8 mouse cellular contexts compared by ENCODE assay signal in genomic region chr1:191662178-191662898, GRCm38 (mm10). TPM values are rescaled to one million over a fixed set of nuclear protein-coding genes. Genes with fewer than 3 reads are reported as not detected.
A peak's percentile ranks its signal among the peaks of the same experiment; 100 is the strongest.
DNase-seq lines count a peak whose midpoint lies in the region; ATAC-seq and TF ChIP-seq lines count a peak whose summit lies in the region.

No protein-coding gene starts in this region.

- H3K36me3 ChIP-seq in liver, adult 2 months (ENCODE audit: control insufficient read depth, insufficient read depth, low read length): no peaks in the 10 kb centered on the region
- H3K36me3 ChIP-seq in forebrain, embryonic 13.5 days (ENCODE audit: poor library complexity, severe bottlenecking): no peaks in the 10 kb centered on the region
- H3K36me3 ChIP-seq in hindbrain, embryonic 16.5 days (ENCODE audit: control insufficient read depth, insufficient read depth, low read length): no peaks in the 10 kb centered on the region

- no peaks in the 10 kb centered on the region for H3K27me3 ChIP-seq in liver, adult 2 months (ENCODE audit: control insufficient read depth, insufficient read depth, low read length)
- no peaks in the 10 kb centered on the region for H3K27me3 ChIP-seq in forebrain, embryonic 13.5 days
- no peaks in the 10 kb centered on the region for H3K27me3 ChIP-seq in hindbrain, embryonic 16.5 days (replicated peaks; ENCODE audit: control insufficient read depth, insufficient read depth, low read length)

- no peak overlapping the region for H3K4me2 ChIP-seq in forebrain, embryonic 13.5 days
- H3K4me2 ChIP-seq in hindbrain, embryonic 16.5 days (ENCODE audit: low read length): no peak overlapping the region

- no peak for DNase-seq in liver, adult 2 months (ENCODE audit: extremely low read depth, low read depth, low spot score)
- DNase-seq in liver: no peak
- DNase-seq in adrenal gland, postnatal 36 days: peak; percentile 77 to 79
- DNase-seq in right cerebral cortex, adult 2 months (ENCODE audit: low spot score in 2 of 2): peak; percentile 45 to 65
- no peak for DNase-seq in cerebellum, postnatal 10 days

- no peak overlapping the region for H3K9ac ChIP-seq in liver, adult 2 months (ENCODE audit: low read depth, low read length)
- no peak overlapping the region for H3K9ac ChIP-seq in forebrain, embryonic 13.5 days
- no peak overlapping the region for H3K9ac ChIP-seq in hindbrain, embryonic 16.5 days (ENCODE audit: low read depth, low read length)

- H3K79me2 ChIP-seq in liver, adult 2 months (ENCODE audit: control insufficient read depth, insufficient read depth, low read length): no peaks in the 10 kb centered on the region

- H3K9me3 ChIP-seq in forebrain, embryonic 13.5 days (replicated peaks): no peaks in the 10 kb centered on the region
- H3K9me3 ChIP-seq in hindbrain, embryonic 16.5 days (ENCODE audit: control insufficient read depth, low read length): no peaks in the 10 kb centered on the region

- 0 out of 2 replicates have a peak overlapping the region, but pooled peaks have one; percentile 27 for H3K27ac ChIP-seq in liver, adult 2 months (replicated peaks; ENCODE audit: insufficient read depth, low read depth, low read length)
- no peak overlapping the region for H3K27ac ChIP-seq in forebrain, embryonic 13.5 days
- H3K27ac ChIP-seq in hindbrain, embryonic 16.5 days (ENCODE audit: low read depth, low read length): no peak overlapping the region

- no peak for TF ChIP-seq CTCF in liver, adult 2 months (IDR thresholded peaks at IDR 0.05; ENCODE audit: low read depth, low read length)

- no peak for TF ChIP-seq POLR2A in liver, adult 2 months (IDR thresholded peaks at IDR 0.05; ENCODE audit: extremely low read depth, insufficient read depth, low read length)

- peak; percentile 46 for ATAC-seq in inflammation-experienced regulatory T-cells, adult 6 months
- ATAC-seq in forebrain, embryonic 13.5 days: no peak
- ATAC-seq in hindbrain, embryonic 16.5 days: no peak

- H3K4me1 ChIP-seq in liver, adult 2 months (ENCODE audit: control insufficient read depth, insufficient read depth, low read length): peaks cover 5% of the 10 kb centered on the region; the same call in 1 of the 2 replicates
- no peaks in the 10 kb centered on the region for H3K4me1 ChIP-seq in forebrain, embryonic 13.5 days
- no peaks in the 10 kb centered on the region for H3K4me1 ChIP-seq in hindbrain, embryonic 16.5 days (ENCODE audit: control insufficient read depth, insufficient read depth, low read depth, low read length)

- 74% methylated on average over 9 of the region's 9 CpGs for WGBS in liver, adult 2 months
- 71% methylated on average over 9 of the region's 9 CpGs for WGBS in forebrain, embryonic 13.5 days
- 80% methylated on average over 9 of the region's 9 CpGs for WGBS in hindbrain, embryonic 16.5 days

- H3K4me3 ChIP-seq in liver, adult 2 months (ENCODE audit: insufficient read depth, low read depth, low read length): no peak overlapping the region
- H3K4me3 ChIP-seq in forebrain, embryonic 13.5 days: no peak overlapping the region
- no peak overlapping the region for H3K4me3 ChIP-seq in hindbrain, embryonic 16.5 days (ENCODE audit: low read length)

RNA-seq across cellular contexts. Expression of gene Lpgat1, which starts 55.3 kb away (rescaled TPM):
- 71.2 and 82.1 TPM in 2 replicates for total RNA-seq in liver, adult 2 months (2014; rRNA removed)
- 19.8 and 27.9 TPM in 2 replicates for polyA plus RNA-seq in liver, adult 2 months (2012; rRNA removed)
- 10 to 100 TPM; 53.2 to 91.7 TPM for total RNA-seq in adrenal gland, postnatal 36 days (2021)
- 1 to 10 TPM; 7.2 to 8.7 (median 8.3) TPM for polyA plus RNA-seq in inflammation-experienced regulatory T-cells, adult 6 months (2017; shearing (Covaris generic))
- polyA plus RNA-seq in forebrain, embryonic 13.5 days (2015; fragmentation: Nextera tagmentation; extraction: Ambion mirVana): 26.2 and 27.0 TPM in 2 replicates
- polyA plus RNA-seq in hindbrain, embryonic 16.5 days (2015; fragmentation: Nextera tagmentation; extraction: Ambion mirVana): 26.3 and 28.8 TPM in 2 replicates

Comparison
In these comparisons a context has a peak if more than half of its experiments do, and no peak if none do; other contexts are left out.
1. DNase-seq: peak in adrenal gland, postnatal 36 days (2 of 2) and right cerebral cortex, adult 2 months (2 of 2); none in liver, adult 2 months (single experiment), liver (single experiment) and cerebellum, postnatal 10 days (0 of 2).